Mouse (Mus musculus) activated CD4-positive, CD25-positive, alpha-beta regulatory T cell, adult 4 months (primary cell): ENCODE results near the gene Fhl3. TPM values are rescaled to one million over a fixed set of nuclear protein-coding genes. Genes with fewer than 3 reads are reported as not detected.

Source experiments
- polyA plus RNA-seq, 2 experiments: library from polyadenylated mRNA; unstranded; fragments of 100-300 nt; shearing (Covaris generic); gene quantifications; one replicate each; pipeline ENCODE4 v1.2.1; 2017

Fhl3 gene
- polyA plus RNA-seq, 2 experiments from 2014 or later: 7.2 to 14.7 TPM

Other genes starting within 250 kb of the Fhl3 start
- gene 3100002H09Rik, start 89.9 kb upstream of the Fhl3 start, polyA plus RNA-seq: not detected
- gene Pou3f1, start 43.9 kb upstream of the Fhl3 start, polyA plus RNA-seq: not detected
- 10 to 100 TPM; 80.9 to 85.9 TPM for gene Utp11, start 7.1 kb upstream of the Fhl3 start, polyA plus RNA-seq
- gene Sf3a3, start 14.1 kb downstream of the Fhl3 start, polyA plus RNA-seq: 100 to 1,000 TPM; 108 to 125 TPM
- 10 to 100 TPM; 80.2 to 94.1 TPM for gene Inpp5b, start 41.1 kb downstream of the Fhl3 start, polyA plus RNA-seq
- gene Mtf1, start 101.4 kb downstream of the Fhl3 start, polyA plus RNA-seq: 10 to 100 TPM; 14.2 to 18.5 TPM
- gene Yrdc, start 150.0 kb downstream of the Fhl3 start, polyA plus RNA-seq: 1 to 10 TPM; 4.4 to 6.2 TPM
- gene 1110065P20Rik, start 150.5 kb downstream of the Fhl3 start, polyA plus RNA-seq: 1 to 10 TPM; 3.9 to 8.0 TPM
- gene Maneal, start 161.5 kb downstream of the Fhl3 start, polyA plus RNA-seq: under 1 TPM; 0.17 to 0.20 TPM
- gene Epha10, start 180.2 kb downstream of the Fhl3 start, polyA plus RNA-seq: under 1 TPM in 1 of 2 experiments, not detected in 1; 0.30 TPM
- gene 9930104L06Rik, start 236.3 kb downstream of the Fhl3 start, polyA plus RNA-seq: 1 to 10 TPM; 6.9 to 8.9 TPM
- gene Cdca8, start 238.6 kb downstream of the Fhl3 start, polyA plus RNA-seq: 10 to 100 TPM; 43.8 to 61.4 TPM